Mouse (Mus musculus) heart, embryonic 10.5 days (tissue): ENCODE results near the gene Rfx8. TPM values are rescaled to one million over a fixed set of nuclear protein-coding genes. Genes with fewer than 3 reads are reported as not detected.

ENCODE experiments used
- DNase-seq: peaks from one replicate; pipeline ENCODE4 v3.0.0-alpha.2; 2017; ENCODE audit warnings: low spot score
- H3K27ac ChIP-seq: fragments of 300-500 bp; sonication (generic); 2 replicates; pipeline ENCODE4 v1.5.1; 2016; ENCODE audit warnings: mild to moderate bottlenecking
- H3K27me3 ChIP-seq: fragments of 300-500 bp; sonication (generic); 2 replicates; pipeline ENCODE4 v1.6.1; 2016; ENCODE audit warnings: mild to moderate bottlenecking; ENCODE audit not compliant: poor library complexity, insufficient read depth, severe bottlenecking
- H3K36me3 ChIP-seq: fragments of 300-500 bp; sonication (generic); 2 replicates; pipeline ENCODE4 v1.6.1; 2016; ENCODE audit warnings: mild to moderate bottlenecking, moderate library complexity
- H3K4me1 ChIP-seq: fragments of 300-500 bp; sonication (generic); 2 replicates; pipeline ENCODE4 v1.6.1; 2016; ENCODE audit warnings: mild to moderate bottlenecking
- H3K4me3 ChIP-seq: fragments of 300-500 bp; sonication (generic); 2 replicates; pipeline ENCODE4 v1.5.1; 2016; ENCODE audit warnings: mild to moderate bottlenecking, moderate library complexity
- H3K9me3 ChIP-seq: fragments of 300-500 bp; sonication (generic); 2 replicates; pipeline ENCODE4 v1.6.1; 2016; ENCODE audit warnings: mild to moderate bottlenecking, moderate library complexity
- WGBS: fragments of 180-500 bp; shearing (Covaris S2); methylation state at CpG from one replicate; pipeline ENCODE4 v1.1.7; 2016; 5-methylcytosine and 5-hydroxymethylcytosine counted together
- polyA plus RNA-seq: library from polyadenylated mRNA; unstranded; fragments of >200 nt; fragmentation: Nextera tagmentation; extraction: Ambion mirVana; gene quantifications from 2 replicates; pipeline ENCODE4 v1.2.1, GENCODE M21; 2016

The Rfx8 gene
- polyA plus RNA-seq, 1 experiment from 2014 or later = 0.73 TPM

DNA sequence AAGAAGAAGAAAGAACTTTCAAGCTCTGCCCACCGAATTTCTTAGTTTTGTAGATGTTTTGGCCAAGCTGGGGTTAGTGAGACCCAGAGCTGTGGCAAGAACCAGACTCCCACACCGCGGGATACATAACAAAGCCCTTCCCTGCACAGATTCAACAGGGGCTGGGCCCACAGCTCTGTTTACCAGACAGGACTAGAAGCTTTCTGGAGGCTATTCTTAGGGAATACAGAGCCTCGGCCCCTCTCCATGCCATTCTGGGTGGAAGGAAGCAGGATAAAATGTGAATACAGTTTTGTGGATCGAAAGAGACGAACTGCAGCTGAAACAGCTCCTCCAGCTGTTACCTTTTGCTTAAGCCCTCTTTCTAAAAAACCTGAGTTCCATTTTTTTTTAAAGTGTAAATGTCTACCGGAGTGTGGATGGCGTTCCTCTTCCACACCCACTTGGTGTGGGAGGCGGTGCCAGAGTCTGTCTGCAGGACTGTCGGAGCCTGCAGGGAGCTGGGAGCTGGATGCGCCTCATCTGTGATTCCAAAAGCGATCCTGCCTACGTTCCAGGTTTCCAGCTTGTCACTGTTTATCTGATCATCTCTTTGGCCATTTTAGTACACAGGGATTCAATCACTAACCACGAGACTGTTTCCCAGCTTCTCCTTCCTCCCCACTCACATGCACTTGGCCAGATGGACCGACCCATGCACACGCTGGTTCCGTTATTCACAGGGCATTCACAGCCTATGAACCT lies 70.9 kb downstream of the Rfx8 start:
- no peak for DNase-seq
- Histone ChIP-seq H3K4me3 (peak overlapping the region; percentile 76), H3K36me3 (no peaks in the 10 kb centered on the region), H3K9me3 (no peaks in the 10 kb centered on the region), H3K4me1 (peaks cover 19% of the 10 kb centered on the region), H3K27ac (no peak overlapping the region), H3K27me3 (peaks cover 51% of the 10 kb centered on the region)
- 18% methylated on average over 17 of the region's 17 CpGs for WGBS

GRCm38 (mm10) chr1:39648584-39648983 lies 72.2 kb downstream of the Rfx8 start:
- Histone ChIP-seq H3K27ac (no peak overlapping the region), H3K4me1 (peaks cover 19% of the 10 kb centered on the region), H3K36me3 (no peaks in the 10 kb centered on the region), H3K27me3 (peaks cover 51% of the 10 kb centered on the region), H3K4me3 (no peak overlapping the region), H3K9me3 (no peaks in the 10 kb centered on the region)
- DNase-seq = no peak
- 87% methylated on average over 7 of the region's 7 CpGs for WGBS

GRCm38 (mm10) chr1:39645905-39646759 lies 74.7 kb downstream of the Rfx8 start:
- Histone ChIP-seq H3K4me1 (peaks cover 18% of the 10 kb centered on the region), H3K27me3 (peaks cover 36% of the 10 kb centered on the region), H3K27ac (no peak overlapping the region), H3K36me3 (no peaks in the 10 kb centered on the region), H3K9me3 (peaks cover 2% of the 10 kb centered on the region; the same call in 1 of the 2 replicates), H3K4me3 (no peak overlapping the region)
- no peak for DNase-seq
- 49% methylated on average over 8 of the region's 8 CpGs for WGBS

DNA sequence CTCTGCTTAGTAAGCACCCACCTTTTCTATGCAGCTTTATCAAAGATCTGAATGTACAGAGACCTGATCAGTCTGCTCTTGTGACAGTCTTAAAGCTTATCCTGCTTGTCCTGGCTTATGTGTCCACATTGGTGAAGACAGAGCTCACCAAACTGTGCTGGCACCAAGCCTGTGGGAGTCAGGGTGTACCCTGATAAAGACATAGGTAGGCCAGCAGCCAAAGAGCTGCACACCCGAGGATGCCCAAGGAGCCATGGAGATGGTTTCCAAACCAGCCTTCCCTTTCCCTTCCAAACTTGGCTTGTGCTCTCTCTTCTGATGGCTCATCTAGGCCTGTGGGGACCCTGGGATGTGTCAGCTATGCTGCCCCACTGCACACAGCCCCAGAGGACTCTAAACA lies 76.5 kb downstream of the Rfx8 start:
- 63% methylated on average over 1 of the region's 1 CpGs for WGBS
- H3K36me3 ChIP-seq = no peaks in the 10 kb centered on the region
- H3K27ac ChIP-seq = no peak overlapping the region
- H3K27me3 ChIP-seq = peaks cover 18% of the 10 kb centered on the region
- DNase-seq = no peak
- no peak overlapping the region for H3K4me3 ChIP-seq
- 0 out of 2 replicates have a peak, but pooled peaks cover 3% of the 10 kb centered on the region for H3K4me1 ChIP-seq
- peaks cover 2% of the 10 kb centered on the region; the same call in 1 of the 2 replicates for H3K9me3 ChIP-seq

DNA sequence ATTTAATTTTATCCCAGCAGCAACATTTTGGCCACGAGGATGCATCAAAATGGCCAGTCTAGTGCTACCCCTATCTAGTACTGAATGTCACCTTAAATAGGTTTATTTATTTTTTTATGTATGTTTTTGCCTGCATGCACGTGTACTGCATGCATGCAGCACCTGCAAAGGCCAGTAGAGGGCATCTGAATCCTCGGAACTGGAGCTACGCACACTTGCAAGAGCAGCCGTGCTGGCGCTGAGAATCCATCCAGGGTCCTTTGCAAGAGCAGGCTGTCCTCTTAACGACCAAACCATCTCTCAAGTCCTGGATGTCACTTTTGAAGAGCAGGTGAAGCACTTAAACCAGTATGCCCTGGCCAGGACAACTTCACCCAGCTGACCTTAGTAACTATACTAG lies 79.1 kb downstream of the Rfx8 start:
- 85% methylated on average over 7 of the region's 7 CpGs for WGBS
- Histone ChIP-seq H3K27ac (no peak overlapping the region), H3K9me3 (peaks cover 2% of the 10 kb centered on the region; the same call in 1 of the 2 replicates), H3K4me1 (peaks cover 6% of the 10 kb centered on the region), H3K27me3 (no peaks in the 10 kb centered on the region), H3K36me3 (no peaks in the 10 kb centered on the region), H3K4me3 (no peak overlapping the region)
- no peak for DNase-seq

DNA sequence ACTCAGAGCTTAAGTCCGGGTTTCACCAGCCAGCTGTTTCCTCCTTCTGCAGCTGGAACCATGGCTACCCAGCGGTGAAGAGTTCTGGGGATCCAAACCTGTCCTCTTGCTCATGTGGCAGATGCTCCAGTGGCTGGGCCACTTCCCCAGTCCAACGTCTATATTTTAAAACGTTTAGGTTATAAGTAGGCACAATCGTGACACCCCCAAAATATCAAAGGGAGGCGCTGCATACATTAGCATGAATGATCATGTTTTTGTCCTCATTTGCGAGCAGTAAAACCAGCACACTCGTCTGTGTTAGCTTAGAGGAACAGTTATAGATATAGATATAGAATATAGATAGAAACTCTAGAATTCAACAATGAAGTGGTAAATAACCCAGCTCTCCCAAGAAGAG lies 83.7 kb downstream of the Rfx8 start:
- Histone ChIP-seq H3K27me3 (no peaks in the 10 kb centered on the region), H3K27ac (no peak overlapping the region), H3K4me1 (peaks cover 12% of the 10 kb centered on the region), H3K9me3 (peaks cover 2% of the 10 kb centered on the region; the same call in 1 of the 2 replicates), H3K4me3 (no peak overlapping the region), H3K36me3 (no peaks in the 10 kb centered on the region)
- DNase-seq = no peak
- WGBS = 67% methylated on average over 8 of the region's 8 CpGs

DNA sequence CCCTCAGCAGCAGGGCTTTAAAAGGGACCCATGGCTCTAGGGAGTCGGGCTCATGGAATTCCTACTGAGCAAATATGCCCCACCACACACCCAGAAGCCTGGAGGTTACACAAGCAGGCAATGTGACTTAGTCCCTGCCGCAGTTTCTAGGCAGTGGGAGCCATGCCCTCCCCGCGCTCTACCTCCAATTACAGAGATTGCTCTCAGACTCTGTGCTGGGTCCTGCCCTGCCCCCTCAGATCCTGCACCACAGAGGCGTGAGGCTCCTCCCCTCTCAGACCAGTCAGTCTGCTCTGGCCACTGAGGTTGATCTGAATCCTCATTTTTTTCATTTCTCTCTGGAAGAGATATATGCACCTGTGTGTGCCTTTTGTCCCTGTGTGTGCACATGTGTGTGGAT lies 84.1 kb downstream of the Rfx8 start:
- H3K27ac ChIP-seq = no peak overlapping the region
- no peak for DNase-seq
- H3K4me3 ChIP-seq = 0 out of 2 replicates have a peak overlapping the region, but pooled peaks have one; percentile 20
- peaks cover 12% of the 10 kb centered on the region for H3K4me1 ChIP-seq
- H3K36me3 ChIP-seq = no peaks in the 10 kb centered on the region
- peaks cover under 1% of the 10 kb centered on the region; the same call in 1 of the 2 replicates for H3K9me3 ChIP-seq
- H3K27me3 ChIP-seq = no peaks in the 10 kb centered on the region
- 6% methylated on average over 5 of the region's 5 CpGs for WGBS

DNA sequence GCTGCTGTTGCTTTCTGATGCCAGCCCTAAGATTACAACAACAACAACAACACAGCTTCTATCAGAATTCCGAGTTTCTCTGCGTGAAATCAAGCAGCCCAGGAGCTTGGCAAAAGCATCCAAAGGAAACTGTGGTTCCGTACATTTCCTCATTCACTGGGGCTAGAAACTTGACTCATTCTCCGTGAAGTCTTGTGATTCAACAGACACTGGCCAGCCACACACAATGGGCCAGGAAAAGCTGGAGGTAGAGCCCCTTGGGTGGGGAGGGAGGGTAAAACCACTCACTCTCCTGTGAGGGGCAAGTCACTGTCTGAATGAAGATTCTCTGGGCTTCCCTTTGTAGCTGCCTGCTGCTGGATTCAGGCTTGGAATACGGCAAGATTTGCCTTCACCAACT lies 84.6 kb downstream of the Rfx8 start:
- H3K9me3 ChIP-seq = no peaks in the 10 kb centered on the region
- no peaks in the 10 kb centered on the region for H3K27me3 ChIP-seq
- no peak overlapping the region for H3K27ac ChIP-seq
- WGBS = 34% methylated on average over 5 of the region's 5 CpGs
- H3K4me3 ChIP-seq = no peak overlapping the region
- H3K36me3 ChIP-seq = no peaks in the 10 kb centered on the region
- H3K4me1 ChIP-seq = peaks cover 12% of the 10 kb centered on the region
- no peak for DNase-seq

DNA sequence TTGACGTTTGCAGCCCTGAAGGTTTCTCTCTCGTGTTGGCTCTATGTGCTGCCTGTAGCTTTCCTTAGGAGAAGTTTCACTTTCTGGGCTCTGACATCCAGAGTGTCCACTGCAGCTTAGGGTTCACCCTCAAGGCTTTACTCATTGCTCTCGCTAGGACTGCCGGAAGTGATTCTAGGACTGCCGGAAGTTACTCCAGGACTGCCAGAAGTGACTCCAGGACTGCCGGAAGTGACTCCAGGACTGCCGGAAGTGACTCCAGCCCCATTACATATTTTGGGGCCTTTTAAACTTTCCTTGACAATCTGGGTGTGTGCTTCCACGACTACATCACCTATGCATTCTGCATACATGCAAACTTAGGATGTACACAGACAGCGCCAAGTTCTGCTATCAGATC lies 92.2 kb downstream of the Rfx8 start:
- Histone ChIP-seq H3K4me3 (no peak overlapping the region), H3K9me3 (no peaks in the 10 kb centered on the region), H3K36me3 (no peaks in the 10 kb centered on the region), H3K27ac (no peak overlapping the region), H3K27me3 (no peaks in the 10 kb centered on the region), H3K4me1 (no peaks in the 10 kb centered on the region)
- DNase-seq = no peak
- WGBS = 74% methylated on average over 9 of the region's 9 CpGs

DNA sequence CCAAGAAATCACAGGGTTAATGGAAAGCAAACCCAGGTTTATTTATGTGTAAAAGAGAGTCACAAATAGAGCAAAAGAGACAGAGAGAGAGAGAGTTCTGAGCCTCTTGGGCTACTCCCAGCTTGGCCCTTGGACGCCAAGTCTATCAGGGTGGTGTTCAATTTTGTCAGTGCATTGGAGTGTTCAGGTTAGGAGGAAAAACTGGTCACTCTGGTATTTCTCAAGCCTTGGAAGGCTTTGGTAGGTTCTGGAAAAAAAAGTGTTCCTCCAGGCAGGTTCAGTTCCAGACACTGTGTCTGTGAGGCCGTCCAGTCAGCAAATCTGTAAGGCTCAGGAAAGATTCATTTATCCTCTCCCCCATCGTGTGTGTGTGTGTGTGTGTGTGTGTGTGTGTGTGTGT lies 95.3 kb downstream of the Rfx8 start:
- no peak overlapping the region for H3K27ac ChIP-seq
- WGBS = 57% methylated on average over 3 of the region's 3 CpGs
- no peak overlapping the region for H3K4me3 ChIP-seq
- no peaks in the 10 kb centered on the region for H3K9me3 ChIP-seq
- DNase-seq = no peak
- H3K4me1 ChIP-seq = no peaks in the 10 kb centered on the region
- H3K27me3 ChIP-seq = no peaks in the 10 kb centered on the region
- H3K36me3 ChIP-seq = no peaks in the 10 kb centered on the region

- DNase-seq = no peak
- Histone ChIP-seq H3K27me3 (no peaks in the 10 kb centered on the region), H3K36me3 (no peaks in the 10 kb centered on the region), H3K9me3 (no peaks in the 10 kb centered on the region), H3K4me1 (no peaks in the 10 kb centered on the region), H3K4me3 (no peak overlapping the region), H3K27ac (no peak overlapping the region)
- WGBS = 38% methylated on average over 1 of the region's 1 CpGs
Observed at GRCm38 (mm10) chr1:39623729-39624128, 97.1 kb downstream of the Rfx8 start.

- DNase-seq = no peak
- H3K4me1 ChIP-seq = no peaks in the 10 kb centered on the region
- H3K27me3 ChIP-seq = no peaks in the 10 kb centered on the region
- no peak overlapping the region for H3K4me3 ChIP-seq
- H3K9me3 ChIP-seq = no peaks in the 10 kb centered on the region
- H3K36me3 ChIP-seq = no peaks in the 10 kb centered on the region
- H3K27ac ChIP-seq = no peak overlapping the region
- 87% methylated on average over 5 of the region's 5 CpGs for WGBS
Observed at GRCm38 (mm10) chr1:39623106-39623505, 97.7 kb downstream of the Rfx8 start.

- no peaks in the 10 kb centered on the region for H3K36me3 ChIP-seq
- WGBS = 59% methylated on average over 8 of the region's 8 CpGs
- no peak overlapping the region for H3K27ac ChIP-seq
- no peak for DNase-seq
- H3K27me3 ChIP-seq = no peaks in the 10 kb centered on the region
- no peaks in the 10 kb centered on the region for H3K9me3 ChIP-seq
- no peak overlapping the region for H3K4me3 ChIP-seq
- peaks cover 9% of the 10 kb centered on the region; the same call in 1 of the 2 replicates for H3K4me1 ChIP-seq
Observed at GRCm38 (mm10) chr1:39618524-39618923, 102.3 kb downstream of the Rfx8 start.
